Mouse (Mus musculus) limb, embryonic 14.5 days (tissue): ENCODE results near the gene Tmem147. TPM values are rescaled to one million over a fixed set of nuclear protein-coding genes. Genes with fewer than 3 reads are reported as not detected.

Experiments
- ATAC-seq: fragments of 200-750 bp; cut with Nextera tagmentation; 2 replicates; pipeline ENCODE4 v1.8.0; 2017; ENCODE audit warnings: low read depth, moderate number of reproducible peaks, moderate TSS enrichment; ENCODE audit not compliant: low FRiP score
- DNase-seq: peaks from one replicate; pipeline ENCODE4 v3.0.0-alpha.2; 2015; ENCODE audit warnings: low spot score
- H3K27ac ChIP-seq: fragments of 300-500 bp; sonication (generic); replicated peaks from 2 replicates; pipeline ENCODE4 v1.5.1; 2014; ENCODE audit warnings: low read depth, mild to moderate bottlenecking, low read length, moderate library complexity, mixed read lengths
- H3K27me3 ChIP-seq: fragments of 300-500 bp; sonication (generic); 2 replicates; pipeline ENCODE4 v1.6.1; 2014; ENCODE audit warnings: low read length, mixed read lengths; ENCODE audit not compliant: control insufficient read depth, insufficient read depth
- H3K36me3 ChIP-seq: fragments of 300-500 bp; sonication (generic); 2 replicates; pipeline ENCODE4 v1.6.1; 2014; ENCODE audit warnings: mild to moderate bottlenecking, low read length, moderate library complexity, mixed read lengths; ENCODE audit not compliant: control insufficient read depth, insufficient read depth
- H3K4me1 ChIP-seq: fragments of 300-500 bp; sonication (generic); 2 replicates; pipeline ENCODE4 v1.6.1; 2014; ENCODE audit warnings: antibody characterized with exemption, low read length, mixed read lengths; ENCODE audit not compliant: control insufficient read depth, insufficient read depth
- H3K4me2 ChIP-seq: fragments of 300-500 bp; sonication (generic); replicated peaks from 2 replicates; pipeline ENCODE4 v1.6.1; 2014; ENCODE audit warnings: low read depth, mild to moderate bottlenecking, low read length, moderate library complexity; ENCODE audit not compliant: severe bottlenecking
- H3K4me3 ChIP-seq: fragments of 300-500 bp; sonication (generic); replicated peaks from 2 replicates; pipeline ENCODE4 v1.5.1; 2014; ENCODE audit warnings: low read length
- H3K9ac ChIP-seq: fragments of 300-500 bp; sonication (generic); 2 replicates; pipeline ENCODE4 v1.6.1; 2014; ENCODE audit warnings: mild to moderate bottlenecking, low read depth, low read length, moderate library complexity; ENCODE audit not compliant: severe bottlenecking
- H3K9me3 ChIP-seq: fragments of 300-500 bp; sonication (generic); 2 replicates; pipeline ENCODE4 v1.6.1; 2016; ENCODE audit warnings: low read length; ENCODE audit not compliant: control insufficient read depth
- POLR2A ChIP-seq: fragments of 200-500 bp; IDR thresholded peaks from 2 replicates; pipeline ENCODE4 v1.8.0; 2012; ENCODE audit warnings: inconsistent platforms, mild to moderate bottlenecking, moderate library complexity, borderline replicate concordance; ENCODE audit not compliant: insufficient read depth, insufficient read length; ENCODE audit errors: extremely low read depth
- WGBS: fragments of 180-500 bp; shearing (Covaris S2); extraction: QIAGEN DNeasy Blood & Tissue Kit; methylation state at CpG from one replicate; pipeline ENCODE4 v1.1.7; 2014; 5-methylcytosine and 5-hydroxymethylcytosine counted together
- polyA plus RNA-seq, 2 experiments: library from polyadenylated mRNA; depleted of rRNA in 1 of 2; stranded (reverse) in 1 of 2; unstranded in 1 of 2; fragments of >200 nt; fragmentation: Nextera tagmentation in 1 of 2; extraction: Ambion mirVana in 1 of 2; gene quantifications; 2 replicates each; pipeline versions ENCODE4 v1.2.1 to v1.2.3; 2012 to 2014

The Tmem147 gene
- polyA plus RNA-seq, 2 experiments, result 178 to 231 TPM

DNA sequence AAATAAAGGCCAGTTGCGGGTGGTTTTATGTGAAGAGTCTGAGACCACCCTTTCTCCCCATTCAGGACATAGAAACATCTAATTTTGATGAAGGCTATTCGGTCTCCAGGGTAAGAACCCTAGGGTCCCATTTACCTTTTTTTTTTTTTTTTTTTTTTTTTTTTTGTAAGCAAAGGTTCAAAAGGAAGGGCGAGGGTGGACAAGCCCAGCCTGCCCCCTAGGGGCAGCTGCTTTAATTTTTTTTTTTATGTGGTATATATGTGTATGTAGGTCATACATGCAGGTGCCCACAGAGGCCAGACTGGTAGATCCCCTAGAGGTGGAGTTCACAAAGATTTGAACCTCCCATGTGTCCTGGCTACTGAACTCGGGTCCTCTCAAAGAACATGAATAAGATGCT, 37.1 kb upstream of the Tmem147 start:
- DNase-seq, result no peak
- no peak overlapping the region for H3K4me2 ChIP-seq
- no peak overlapping the region for H3K27ac ChIP-seq
- no peak overlapping the region for H3K4me3 ChIP-seq
- no peaks in the 10 kb centered on the region for H3K9me3 ChIP-seq
- WGBS, result 94% methylated on average over 4 of the region's 4 CpGs
- no peaks in the 10 kb centered on the region for H3K27me3 ChIP-seq
- no peaks in the 10 kb centered on the region for H3K4me1 ChIP-seq
- TF ChIP-seq POLR2A, result no peak
- ATAC-seq, result no peak
- H3K9ac ChIP-seq, result no peak overlapping the region
- no peaks in the 10 kb centered on the region for H3K36me3 ChIP-seq

DNA sequence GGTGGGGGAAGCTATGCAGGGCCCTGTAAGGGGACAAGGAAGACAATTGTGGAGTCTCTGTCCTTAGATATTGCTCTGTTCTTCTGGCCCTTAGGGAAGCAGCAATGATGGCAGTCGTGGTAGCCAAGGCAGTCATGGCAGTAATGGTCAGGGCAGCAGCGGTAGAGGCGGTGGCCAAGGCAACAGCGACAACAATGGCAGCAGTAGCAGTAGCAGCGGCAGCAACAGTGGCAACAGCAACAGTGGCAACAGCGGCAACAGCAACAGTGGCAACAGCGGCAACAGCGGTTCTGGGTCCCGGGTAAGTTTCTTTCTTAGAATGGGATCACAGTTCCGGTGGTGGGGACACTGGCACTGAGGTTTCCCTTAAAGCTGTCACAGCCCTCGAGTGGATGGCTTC, 35.8 kb upstream of the Tmem147 start:
- Histone ChIP-seq H3K9me3 (no peaks in the 10 kb centered on the region), H3K4me3 (no peak overlapping the region)
- no peak for DNase-seq

DNA sequence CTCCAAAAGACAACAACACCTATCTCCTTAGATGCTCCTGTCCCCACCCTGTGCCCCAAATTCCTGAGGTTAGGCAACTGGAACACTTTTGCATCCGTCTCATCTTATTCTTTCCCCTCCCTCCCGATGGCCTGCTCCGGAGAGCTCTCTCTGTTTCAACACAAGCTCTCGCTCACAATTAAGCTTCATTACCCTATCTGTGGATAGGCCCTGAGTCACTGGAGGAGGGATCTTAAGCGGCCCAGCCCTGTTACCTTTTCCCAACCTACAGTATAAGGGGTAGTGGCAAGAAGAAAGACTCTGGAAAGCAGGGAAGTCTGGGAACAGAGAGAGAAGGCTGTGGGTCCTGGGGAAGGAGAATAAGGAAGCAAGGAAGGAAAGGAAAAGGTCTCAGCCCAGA, 34.1 kb upstream of the Tmem147 start, which contains the start of gene Dmkn:
Gene Dmkn, plus strand, starts transcription at position 301 of the 400 bp plus-strand sequence.
- Histone ChIP-seq H3K4me1 (no peaks in the 10 kb centered on the region), H3K27ac (no peak within 1 kb of the TSS), H3K9me3 (no peaks in the 10 kb centered on the region), H3K27me3 (no peaks in the 10 kb centered on the region), H3K9ac (no peak within 1 kb of the TSS), H3K4me2 (no peak within 1 kb of the TSS), H3K36me3 (no peaks in the 10 kb centered on the region), H3K4me3 (no peak within 1 kb of the TSS)
- 39% methylated on average over 5 of the region's 5 CpGs for WGBS
- no peak for TF ChIP-seq POLR2A
- DNase-seq (no peak), ATAC-seq (no peak)

More for the DNA sequence above, 35.8 kb upstream of the Tmem147 start:
- no peak for ATAC-seq
- H3K9ac ChIP-seq, result no peak overlapping the region
- H3K27me3 ChIP-seq, result no peaks in the 10 kb centered on the region
- no peak overlapping the region for H3K4me2 ChIP-seq
- no peak for TF ChIP-seq POLR2A
- H3K4me1 ChIP-seq, result no peaks in the 10 kb centered on the region
- WGBS, result 42% methylated on average over 10 of the region's 11 CpGs
- no peak overlapping the region for H3K27ac ChIP-seq
- no peaks in the 10 kb centered on the region for H3K36me3 ChIP-seq

DNA sequence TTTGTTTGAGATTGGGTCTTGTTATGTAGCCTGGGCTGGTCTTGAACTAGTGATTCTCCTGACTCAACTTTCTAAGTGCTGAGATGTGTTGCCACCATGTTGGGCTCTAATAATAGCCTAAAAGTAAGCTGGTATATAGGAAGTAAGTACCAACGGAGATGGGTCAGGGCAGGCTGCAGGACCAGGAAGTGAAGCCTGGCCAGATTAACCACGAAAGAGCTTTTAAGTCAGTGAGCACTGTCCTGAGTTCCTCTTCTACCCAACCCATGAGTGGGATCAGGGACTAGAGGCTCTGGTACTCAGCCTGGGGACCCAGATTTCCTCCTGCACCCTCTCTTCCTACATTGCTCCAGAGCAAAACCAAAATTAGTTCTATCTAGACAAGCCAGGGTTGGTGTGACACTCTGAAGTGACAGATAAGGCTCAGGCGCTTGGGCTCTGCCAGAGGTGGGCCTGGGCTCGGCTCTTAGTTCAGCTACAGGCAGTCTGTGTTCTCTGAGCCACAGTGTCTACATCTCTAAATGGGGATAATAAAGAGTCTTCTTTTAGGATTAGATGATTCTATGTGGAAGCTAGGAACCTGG, 32.5 kb upstream of the Tmem147 start:
- no peak for DNase-seq
- Histone ChIP-seq H3K4me3 (no peak overlapping the region), H3K4me2 (no peak overlapping the region), H3K36me3 (no peaks in the 10 kb centered on the region), H3K9me3 (no peaks in the 10 kb centered on the region), H3K4me1 (no peaks in the 10 kb centered on the region), H3K27ac (no peak overlapping the region), H3K27me3 (no peaks in the 10 kb centered on the region), H3K9ac (no peak overlapping the region)
- no peak for TF ChIP-seq POLR2A
- 75% methylated on average over 4 of the region's 4 CpGs for WGBS
- no peak for ATAC-seq

DNA sequence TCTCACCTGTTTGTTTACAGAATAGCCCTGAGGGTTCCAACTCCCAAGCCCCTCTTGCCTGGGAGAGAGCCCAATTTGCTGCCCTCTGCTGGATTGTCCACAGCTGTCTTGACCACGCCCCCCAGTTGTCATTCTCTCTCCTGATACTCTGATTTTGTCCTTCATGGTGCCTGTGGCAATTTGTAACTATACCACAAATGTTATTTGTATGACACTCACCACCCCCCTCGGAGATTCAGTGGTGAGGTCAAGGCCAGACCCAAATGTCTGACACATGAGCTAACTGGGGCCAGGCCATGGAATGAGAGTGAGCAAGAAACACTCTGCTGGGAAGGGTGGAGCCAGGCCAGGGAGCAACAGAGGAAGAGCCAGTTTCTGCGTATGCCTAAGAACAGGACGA, 29.5 kb upstream of the Tmem147 start:
- Histone ChIP-seq H3K4me2 (no peak overlapping the region), H3K36me3 (peaks cover 10% of the 10 kb centered on the region), H3K4me3 (no peak overlapping the region), H3K9ac (no peak overlapping the region), H3K27ac (no peak overlapping the region), H3K4me1 (no peaks in the 10 kb centered on the region), H3K9me3 (peaks cover 9% of the 10 kb centered on the region; the same call in 1 of the 2 replicates), H3K27me3 (no peaks in the 10 kb centered on the region)
- no peak for TF ChIP-seq POLR2A
- 36% methylated on average over 4 of the region's 4 CpGs for WGBS
- no peak; the same call in 1 of the 2 replicates for ATAC-seq
- peak; percentile 50 for DNase-seq
